Mouse (Mus musculus): ENCODE results near the gene Fgd2. TPM values are rescaled to one million over a fixed set of nuclear protein-coding genes. Genes with fewer than 3 reads are reported as not detected.

Gene Fgd2
- polyA plus RNA-seq, 1 experiment from 2014 or later, result 5.0 TPM

GRCm38 (mm10) chr17:29337979-29338823 lies 22.5 kb upstream of the Fgd2 start:
- no peak for ATAC-seq (ENCODE audit: low read depth)
- Histone ChIP-seq H3K4me2 (no peak overlapping the region), H3K4me3 (replicated peaks) (no peak overlapping the region), H3K9me3 (replicated peaks) (no peaks in the 10 kb centered on the region), H3K4me1 (replicated peaks) (peaks cover 29% of the 10 kb centered on the region), H3K36me3 (peaks cover 75% of the 10 kb centered on the region), H3K27ac (no peak overlapping the region), H3K9ac (no peak overlapping the region), H3K27me3 (no peaks in the 10 kb centered on the region)
- DNase-seq, result no peak
- WGBS (ENCODE audit: insufficient replicate concordance), result 86% methylated on average over 9 of the region's 9 CpGs

- no peak overlapping the region for H3K4me2 ChIP-seq
- no peaks in the 10 kb centered on the region for H3K9me3 ChIP-seq (replicated peaks)
- DNase-seq (no peak), ATAC-seq (ENCODE audit: low read depth) (no peak)
- H3K4me3 ChIP-seq (replicated peaks), result no peak overlapping the region
- peaks cover 30% of the 10 kb centered on the region for H3K4me1 ChIP-seq (replicated peaks)
- 0 out of 2 replicates have a peak overlapping the region, but pooled peaks have one; percentile 4 for H3K27ac ChIP-seq
- 77% methylated on average over 11 of the region's 11 CpGs for WGBS (ENCODE audit: insufficient replicate concordance)
- no peak overlapping the region for H3K9ac ChIP-seq
- H3K36me3 ChIP-seq, result peaks cover 74% of the 10 kb centered on the region
- no peaks in the 10 kb centered on the region for H3K27me3 ChIP-seq
These were observed 21.4 kb upstream of the Fgd2 start for GRCm38 (mm10) chr17:29339170-29339768.

DNA sequence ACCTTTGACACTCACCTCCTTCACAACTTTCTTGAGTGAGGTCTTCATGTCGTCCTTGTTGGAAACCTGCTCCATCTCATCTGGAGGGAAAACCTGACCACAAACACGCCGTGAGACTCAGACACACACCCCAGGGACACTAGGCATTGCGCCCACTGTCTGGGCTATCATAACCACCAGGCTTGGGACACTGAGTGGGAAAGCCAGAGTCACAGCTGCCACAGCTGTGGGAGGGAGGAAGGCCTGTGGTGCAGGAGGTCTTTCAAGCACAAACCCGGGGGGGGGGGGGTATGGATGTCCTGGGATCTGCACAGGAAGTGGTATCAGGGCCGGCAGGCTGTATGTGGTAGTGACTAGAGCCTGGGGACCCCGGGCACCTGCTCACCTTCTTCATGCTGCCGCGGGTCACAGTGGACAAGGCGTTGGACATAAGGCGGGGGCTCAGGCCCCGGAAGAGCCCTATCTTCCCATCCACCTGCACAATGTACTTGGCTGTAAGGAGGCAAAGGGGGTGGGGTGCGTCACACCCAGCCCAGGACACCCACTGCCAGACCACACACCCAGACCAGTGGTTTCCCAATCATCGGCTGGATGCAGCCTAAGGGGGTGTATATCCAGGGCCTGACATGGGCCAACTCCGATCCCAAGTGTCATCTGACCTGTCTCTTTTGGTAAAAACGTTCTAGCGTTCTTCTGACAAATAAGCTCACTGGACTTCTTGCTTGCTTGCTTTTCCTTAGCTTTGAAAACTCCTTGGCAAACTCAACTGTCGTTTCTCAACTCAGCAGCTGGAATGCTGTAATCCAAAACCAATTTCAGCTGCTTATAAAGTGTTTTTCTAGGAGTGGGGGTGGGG lies 20.1 kb upstream of the Fgd2 start:
- Histone ChIP-seq H3K4me2 (no peak overlapping the region), H3K9me3 (replicated peaks) (no peaks in the 10 kb centered on the region), H3K27me3 (no peaks in the 10 kb centered on the region), H3K27ac (no peak overlapping the region), H3K36me3 (peaks cover 68% of the 10 kb centered on the region), H3K4me1 (replicated peaks) (peaks cover 37% of the 10 kb centered on the region), H3K9ac (no peak overlapping the region), H3K4me3 (replicated peaks) (no peak overlapping the region)
- ATAC-seq (ENCODE audit: low read depth) (no peak), DNase-seq (no peak)
- 73% methylated on average over 18 of the region's 18 CpGs for WGBS (ENCODE audit: insufficient replicate concordance)

DNA sequence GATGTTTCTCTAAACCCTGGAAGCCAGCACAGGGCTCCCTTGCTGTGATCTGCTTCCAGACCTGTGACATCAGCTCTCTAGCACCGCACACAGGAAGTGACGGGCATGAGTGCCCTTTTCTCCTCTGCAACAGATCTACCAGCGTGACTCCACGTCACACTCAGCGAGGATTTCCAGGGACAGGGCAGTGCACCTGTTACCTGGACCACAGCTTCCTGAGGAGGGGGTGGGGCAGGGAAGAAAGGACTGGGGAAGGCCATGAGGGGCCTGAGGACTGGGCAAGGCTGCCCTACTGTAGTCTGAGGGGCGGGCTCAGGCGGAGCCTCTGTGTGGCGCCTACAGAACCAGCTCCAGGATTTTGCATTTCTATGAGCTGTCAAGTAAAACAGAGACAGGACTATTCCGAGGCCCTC lies 19.1 kb upstream of the Fgd2 start:
- Histone ChIP-seq H3K4me2 (0 out of 2 replicates have a peak overlapping the region, but pooled peaks have one; percentile 14), H3K4me1 (replicated peaks) (peaks cover 47% of the 10 kb centered on the region), H3K27me3 (no peaks in the 10 kb centered on the region), H3K9me3 (replicated peaks) (no peaks in the 10 kb centered on the region), H3K9ac (0 out of 2 replicates have a peak overlapping the region, but pooled peaks have one; percentile 36), H3K27ac (peak overlapping the region; percentile 55), H3K4me3 (replicated peaks) (no peak overlapping the region), H3K36me3 (peaks cover 59% of the 10 kb centered on the region)
- peak; percentile 32 for ATAC-seq (ENCODE audit: low read depth)
- no peak for DNase-seq
- 49% methylated on average over 9 of the region's 9 CpGs for WGBS (ENCODE audit: insufficient replicate concordance)

- no peak overlapping the region for H3K4me3 ChIP-seq (replicated peaks)
- H3K36me3 ChIP-seq, result peaks cover 53% of the 10 kb centered on the region
- no peaks in the 10 kb centered on the region for H3K27me3 ChIP-seq
- H3K4me1 ChIP-seq (replicated peaks), result peaks cover 54% of the 10 kb centered on the region
- H3K27ac ChIP-seq, result peak overlapping the region; percentile 55
- peak; percentile 49 for ATAC-seq (ENCODE audit: low read depth)
- WGBS (ENCODE audit: insufficient replicate concordance), result 48% methylated on average over 13 of the region's 13 CpGs
- DNase-seq, result no peak
- no peaks in the 10 kb centered on the region for H3K9me3 ChIP-seq (replicated peaks)
- H3K4me2 ChIP-seq, result 0 out of 2 replicates have a peak overlapping the region, but pooled peaks have one; percentile 14
- 0 out of 2 replicates have a peak overlapping the region, but pooled peaks have one; percentile 36 for H3K9ac ChIP-seq
These were observed 18.5 kb upstream of the Fgd2 start for GRCm38 (mm10) chr17:29342010-29342910.

- Histone ChIP-seq H3K9me3 (replicated peaks) (no peaks in the 10 kb centered on the region), H3K9ac (no peak overlapping the region), H3K4me3 (replicated peaks) (no peak overlapping the region), H3K27ac (no peak overlapping the region), H3K36me3 (peaks cover 44% of the 10 kb centered on the region), H3K4me1 (replicated peaks) (peaks cover 58% of the 10 kb centered on the region), H3K4me2 (no peak overlapping the region), H3K27me3 (no peaks in the 10 kb centered on the region)
- ATAC-seq (ENCODE audit: low read depth), result no peak
- 79% methylated on average over 5 of the region's 5 CpGs for WGBS (ENCODE audit: insufficient replicate concordance)
- DNase-seq, result no peak
These were observed 17.5 kb upstream of the Fgd2 start for GRCm38 (mm10) chr17:29343241-29343640.

DNA sequence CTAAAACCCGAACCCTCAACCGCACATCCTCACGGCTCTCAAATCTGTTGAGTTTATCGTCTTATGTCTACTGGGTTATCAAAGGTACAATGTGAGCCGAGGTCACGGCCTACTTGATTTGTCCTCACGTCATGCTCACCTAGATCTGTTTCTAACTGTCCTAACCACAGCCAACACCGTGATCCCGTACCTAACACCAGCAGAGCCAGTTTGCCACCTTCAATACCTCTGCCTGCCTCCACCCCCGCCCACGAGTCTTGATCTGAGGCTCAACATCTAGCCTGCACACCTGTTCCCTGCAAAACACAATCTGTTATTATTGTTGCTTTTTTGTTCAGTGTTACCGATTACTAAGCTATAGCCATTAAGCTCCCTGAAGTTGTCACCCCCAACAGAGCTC lies 15.4 kb upstream of the Fgd2 start:
- Histone ChIP-seq H3K9me3 (replicated peaks) (no peaks in the 10 kb centered on the region), H3K36me3 (peaks cover 25% of the 10 kb centered on the region), H3K4me1 (replicated peaks) (peaks cover 68% of the 10 kb centered on the region), H3K4me2 (no peak overlapping the region), H3K27ac (no peak overlapping the region; the same call in 1 of the 2 replicates), H3K9ac (no peak overlapping the region), H3K4me3 (replicated peaks) (no peak overlapping the region), H3K27me3 (no peaks in the 10 kb centered on the region)
- ATAC-seq (ENCODE audit: low read depth) (no peak), DNase-seq (no peak)
- 83% methylated on average over 12 of the region's 12 CpGs for WGBS (ENCODE audit: insufficient replicate concordance)

DNA sequence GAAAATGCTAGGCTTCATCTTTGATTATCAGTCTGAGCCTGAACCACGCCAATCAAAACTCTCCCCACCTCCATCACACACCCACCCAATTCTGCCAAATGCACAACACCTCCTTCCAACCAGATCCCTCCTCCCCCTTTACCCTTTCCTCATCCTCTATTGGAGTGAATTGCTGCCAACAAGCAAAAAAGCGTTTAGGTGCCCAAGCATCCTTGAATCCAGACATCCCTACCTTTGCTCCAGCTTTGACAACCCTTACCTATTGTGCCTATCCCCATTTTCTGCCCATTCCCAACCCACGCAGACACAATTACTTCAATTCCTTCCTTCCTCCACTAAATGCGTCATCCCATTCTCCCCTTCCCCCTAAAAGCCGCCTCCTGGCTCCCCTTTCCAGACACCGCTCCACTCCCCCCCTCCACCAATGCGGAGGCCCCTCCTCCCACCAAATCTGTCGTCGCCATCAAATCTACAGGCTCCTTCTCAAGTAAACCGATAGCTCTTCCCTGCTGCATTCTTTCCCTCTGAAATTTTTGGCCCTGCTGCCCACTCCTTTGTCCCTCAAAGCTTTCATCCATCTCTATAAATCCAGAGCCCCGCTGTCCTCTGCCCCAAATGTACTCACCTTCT lies 14.1 kb upstream of the Fgd2 start:
- Histone ChIP-seq H3K4me1 (replicated peaks) (peaks cover 55% of the 10 kb centered on the region), H3K36me3 (peaks cover 18% of the 10 kb centered on the region), H3K4me2 (peak overlapping the region; percentile 97), H3K4me3 (replicated peaks) (peak overlapping the region; percentile 94), H3K27ac (peak overlapping the region; percentile 83), H3K27me3 (no peaks in the 10 kb centered on the region), H3K9me3 (replicated peaks) (no peaks in the 10 kb centered on the region), H3K9ac (peak overlapping the region; percentile 95)
- DNase-seq (no peak), ATAC-seq (ENCODE audit: low read depth) (no peak)
- WGBS (ENCODE audit: insufficient replicate concordance), result 8% methylated on average over 11 of the region's 11 CpGs

DNA sequence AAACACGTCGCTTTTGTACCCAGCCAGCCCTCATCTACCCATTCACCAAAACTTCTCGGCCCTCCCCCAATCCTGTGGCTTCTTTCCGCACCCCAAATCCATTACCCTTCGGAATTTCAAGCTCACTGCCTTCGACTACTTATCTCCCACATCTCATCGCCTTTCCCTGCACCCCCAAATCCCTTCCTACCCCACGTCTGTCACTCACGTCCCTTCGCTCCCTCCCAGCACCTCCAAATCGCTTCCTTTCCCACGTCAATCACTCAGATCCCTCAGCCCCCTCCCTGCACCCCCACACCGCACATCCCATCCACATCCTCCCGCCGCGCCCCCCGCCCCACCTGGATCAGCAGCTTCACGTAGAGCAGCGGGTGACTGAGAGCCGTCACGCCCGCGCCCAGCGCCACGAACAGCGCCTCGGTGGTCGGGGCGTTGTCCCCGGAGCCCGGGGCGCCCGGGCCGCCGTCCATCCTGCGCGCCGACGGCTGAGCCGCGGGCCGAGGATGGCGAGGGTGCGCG lies 13.5 kb upstream of the Fgd2 start:
- H3K9me3 ChIP-seq (replicated peaks), result no peaks in the 10 kb centered on the region
- peak overlapping the region; percentile 94 for H3K4me3 ChIP-seq (replicated peaks)
- H3K4me2 ChIP-seq, result peak overlapping the region; percentile 97
- no peaks in the 10 kb centered on the region for H3K27me3 ChIP-seq
- WGBS (ENCODE audit: insufficient replicate concordance), result under 1% methylated on average over 45 of the region's 45 CpGs
- H3K9ac ChIP-seq, result peak overlapping the region; percentile 95
- H3K4me1 ChIP-seq (replicated peaks), result peaks cover 49% of the 10 kb centered on the region
- DNase-seq (no peak), ATAC-seq (ENCODE audit: low read depth) (peak; percentile 33; the same call in 1 of the 2 replicates)
- peaks cover 18% of the 10 kb centered on the region for H3K36me3 ChIP-seq
- peak overlapping the region; percentile 83 for H3K27ac ChIP-seq
